ENCODE assay signal across 9 mouse cellular contexts in genomic region chr8:47851824-47852502, GRCm38 (mm10). TPM values are rescaled to one million over a fixed set of nuclear protein-coding genes. Genes with fewer than 3 reads are reported as not detected.
DNase-seq lines count a peak whose midpoint lies in the region; ATAC-seq and TF ChIP-seq lines count a peak whose summit lies in the region.
"Had no signal": no experiment of that assay in that cellular context is flagged by ENCODE, and none has a peak within 500 bp of the region (broad histone marks: within the 10 kb centered on the region; RNA-seq: fewer than 3 reads in every experiment).

No protein-coding gene starts in this region.

- no peak for TF ChIP-seq CTCF in forebrain, postnatal 0 days (IDR thresholded peaks at IDR 0.05; ENCODE audit: low read depth)
- TF ChIP-seq CTCF in gastrocnemius, adult 2 months (IDR thresholded peaks at IDR 0.05), result no peak

- H3K9me3 ChIP-seq in forebrain, postnatal 0 days (ENCODE audit: low read length), result no peaks in the 10 kb centered on the region
- no peaks in the 10 kb centered on the region for H3K9me3 ChIP-seq in forebrain, embryonic 12.5 days
- no peaks in the 10 kb centered on the region for H3K9me3 ChIP-seq in intestine, embryonic 14.5 days (ENCODE audit: control insufficient read depth, low read length)
- H3K9me3 ChIP-seq in midbrain, embryonic 10.5 days (replicated peaks), result no peaks in the 10 kb centered on the region

- intact Hi-C loops in gastrocnemius, adult 2 months (cut with DNase I), result loop anchor here (5.0 kb wide), 1 partner anchor 110 kb away; no protein-coding TSS in a partner anchor

- no peak overlapping the region for H3K4me3 ChIP-seq in forebrain, postnatal 0 days (ENCODE audit: low read depth, low read length)
- H3K4me3 ChIP-seq in forebrain, embryonic 12.5 days (replicated peaks), result no peak overlapping the region
- H3K4me3 ChIP-seq in gastrocnemius, adult 2 months, result peak overlapping the region; percentile 68
- H3K4me3 ChIP-seq in intestine, embryonic 14.5 days (ENCODE audit: low read depth, low read length), result no peak overlapping the region; the same call in 1 of the 2 replicates
- no peak overlapping the region for H3K4me3 ChIP-seq in midbrain, embryonic 10.5 days

- no peak overlapping the region for H3K9ac ChIP-seq in forebrain, postnatal 0 days
- H3K9ac ChIP-seq in forebrain, embryonic 12.5 days, result no peak overlapping the region
- no peak overlapping the region for H3K9ac ChIP-seq in intestine, embryonic 14.5 days (ENCODE audit: low read length)

- WGBS in forebrain, postnatal 0 days, result 62% methylated on average over 12 of the region's 12 CpGs
- 79% methylated on average over 12 of the region's 12 CpGs for WGBS in forebrain, embryonic 12.5 days
- WGBS in intestine, embryonic 14.5 days, result 40% methylated on average over 12 of the region's 12 CpGs
- 77% methylated on average over 12 of the region's 12 CpGs for WGBS in midbrain, embryonic 10.5 days

- H3K27me3 ChIP-seq in forebrain, postnatal 0 days (ENCODE audit: insufficient read depth, low read length), result no peaks in the 10 kb centered on the region
- H3K27me3 ChIP-seq in forebrain, embryonic 12.5 days, result no peaks in the 10 kb centered on the region
- H3K27me3 ChIP-seq in intestine, embryonic 14.5 days (replicated peaks; ENCODE audit: control insufficient read depth, insufficient read depth, low read length), result no peaks in the 10 kb centered on the region
- no peaks in the 10 kb centered on the region for H3K27me3 ChIP-seq in midbrain, embryonic 10.5 days (ENCODE audit: low read depth, poor library complexity, severe bottlenecking)

- 0 out of 2 replicates have a peak, but pooled peaks cover 2% of the 10 kb centered on the region for H3K4me1 ChIP-seq in forebrain, postnatal 0 days (ENCODE audit: insufficient read depth)
- no peaks in the 10 kb centered on the region for H3K4me1 ChIP-seq in forebrain, embryonic 12.5 days
- peaks cover 7% of the 10 kb centered on the region; the same call in 1 of the 2 replicates for H3K4me1 ChIP-seq in intestine, embryonic 14.5 days (replicated peaks; ENCODE audit: control insufficient read depth, insufficient read depth, low read length)
- peaks cover 3% of the 10 kb centered on the region; the same call in 1 of the 2 replicates for H3K4me1 ChIP-seq in midbrain, embryonic 10.5 days

- peaks cover 15% of the 10 kb centered on the region; the same call in 1 of the 2 replicates for H3K36me3 ChIP-seq in forebrain, postnatal 0 days (ENCODE audit: insufficient read depth)
- peaks cover 41% of the 10 kb centered on the region for H3K36me3 ChIP-seq in forebrain, embryonic 12.5 days (replicated peaks)
- peaks cover 58% of the 10 kb centered on the region for H3K36me3 ChIP-seq in intestine, embryonic 14.5 days (ENCODE audit: control insufficient read depth, insufficient read depth, low read length)
- H3K36me3 ChIP-seq in midbrain, embryonic 10.5 days, result peaks cover 72% of the 10 kb centered on the region

- no peak overlapping the region for H3K4me2 ChIP-seq in forebrain, postnatal 0 days (ENCODE audit: low read depth)
- H3K4me2 ChIP-seq in forebrain, embryonic 12.5 days, result no peak overlapping the region
- peak overlapping the region; percentile 40 for H3K4me2 ChIP-seq in intestine, embryonic 14.5 days (ENCODE audit: low read length)

- H3K27ac ChIP-seq in forebrain, postnatal 0 days (ENCODE audit: low read depth, low read length), result no peak overlapping the region
- H3K27ac ChIP-seq in forebrain, embryonic 12.5 days, result no peak overlapping the region
- H3K27ac ChIP-seq in gastrocnemius, adult 2 months, result peak overlapping the region; percentile 78
- H3K27ac ChIP-seq in intestine, embryonic 14.5 days (ENCODE audit: low read depth), result peak overlapping the region; percentile 69
- no peak overlapping the region; the same call in 1 of the 2 replicates for H3K27ac ChIP-seq in midbrain, embryonic 10.5 days (replicated peaks)

- no peak for DNase-seq in forebrain, postnatal 0 days
- DNase-seq in NIH3T3 (ENCODE audit: low read depth), result peak; percentile 43
- peak; percentile 76 for DNase-seq in gastrocnemius, adult 2 months
- peak; percentile 68 for DNase-seq in intestine, embryonic 14.5 days (ENCODE audit: low spot score)
- peak; percentile 39 to 63 for DNase-seq in lung, adult 18-20 months
- peak; percentile 14 to 20 for DNase-seq in spleen, postnatal 36 days (ENCODE audit: low spot score in 2 of 2)
- DNase-seq in midbrain, embryonic 10.5 days (ENCODE audit: low spot score), result no peak

- ATAC-seq in forebrain, postnatal 0 days, result peak; percentile 29; the same call in 1 of the 2 replicates
- ATAC-seq in forebrain, embryonic 12.5 days (ENCODE audit: low FRiP score), result no peak
- peak; percentile 54; the same call in 1 of the 2 replicates for ATAC-seq in intestine, embryonic 14.5 days (replicated peaks; ENCODE audit: low FRiP score, low TSS enrichment, low read depth)

RNA-seq across cellular contexts. Expression of gene Cldn22, which starts 27.7 kb away (rescaled TPM):
- total RNA-seq in forebrain, postnatal 0 days (2014; rRNA removed), result not detected in 2 replicates
- polyA plus RNA-seq in forebrain, postnatal 0 days (2015; fragmentation: Nextera tagmentation; extraction: Ambion mirVana), result not detected in 2 replicates
- not detected in 2 replicates for polyA plus RNA-seq in forebrain, embryonic 12.5 days (2016; fragmentation: Nextera tagmentation; extraction: Ambion mirVana)
- total RNA-seq in gastrocnemius, adult 2 months (2021), result under 1 TPM; 0.31 TPM
- polyA plus RNA-seq in intestine, embryonic 14.5 days (2014; fragmentation: Nextera tagmentation; extraction: Ambion mirVana), result not detected in 2 replicates
- polyA plus RNA-seq in midbrain, embryonic 10.5 days (2016; fragmentation: Nextera tagmentation; extraction: Ambion mirVana), result not detected in 2 replicates

RNA-seq across cellular contexts. Expression of gene Cldn24, which starts 30.0 kb away (rescaled TPM):
- 0.46 TPM in 1 of 2 replicates, not detected in the other for total RNA-seq in forebrain, postnatal 0 days (2014; rRNA removed)
- polyA plus RNA-seq in forebrain, postnatal 0 days (2015; fragmentation: Nextera tagmentation; extraction: Ambion mirVana), result not detected in 2 replicates
- polyA plus RNA-seq in forebrain, embryonic 12.5 days (2016; fragmentation: Nextera tagmentation; extraction: Ambion mirVana), result not detected in 2 replicates
- not detected for total RNA-seq in gastrocnemius, adult 2 months (2021)
- not detected in 2 replicates for polyA plus RNA-seq in intestine, embryonic 14.5 days (2014; fragmentation: Nextera tagmentation; extraction: Ambion mirVana)
- not detected in 2 replicates for polyA plus RNA-seq in midbrain, embryonic 10.5 days (2016; fragmentation: Nextera tagmentation; extraction: Ambion mirVana)
- polyA plus RNA-seq: large intestine, adult 2 months had no signal

Comparison
In these comparisons a context has a peak if more than half of its experiments do, and no peak if none do; other contexts are left out.
1. DNase-seq: peak in NIH3T3 (single experiment), gastrocnemius, adult 2 months (single experiment), intestine, embryonic 14.5 days (single experiment), lung, adult 18-20 months (2 of 2) and spleen, postnatal 36 days (2 of 2); none in forebrain, postnatal 0 days (single experiment) and midbrain, embryonic 10.5 days (single experiment).
2. H3K27ac ChIP-seq: peak in gastrocnemius, adult 2 months (single experiment) and intestine, embryonic 14.5 days (single experiment); none in forebrain, postnatal 0 days (single experiment), forebrain, embryonic 12.5 days (single experiment) and midbrain, embryonic 10.5 days (single experiment).